Mouse (Mus musculus) midbrain, postnatal 0 days (tissue): ENCODE results near the gene Rb1. TPM values are rescaled to one million over a fixed set of nuclear protein-coding genes. Genes with fewer than 3 reads are reported as not detected.

ENCODE experiments used
- ATAC-seq: fragments of 200-750 bp; cut with Nextera tagmentation; 2 replicates; pipeline ENCODE4 v1.8.0; 2017; ENCODE audit warnings: moderate number of reproducible peaks, mild to moderate bottlenecking, moderate TSS enrichment, moderate library complexity; ENCODE audit not compliant: low FRiP score
- DNase-seq: peaks from one replicate; pipeline ENCODE4 v3.0.0-alpha.2; 2015; ENCODE audit warnings: low spot score
- H3K27ac ChIP-seq: fragments of 300-500 bp; sonication (generic); 2 replicates; pipeline ENCODE4 v1.5.1; 2014; ENCODE audit warnings: low read depth, mild to moderate bottlenecking, low read length, mixed read lengths
- H3K27me3 ChIP-seq: fragments of 300-500 bp; sonication (generic); 2 replicates; pipeline ENCODE4 v1.6.1; 2014; ENCODE audit warnings: low read length, control low read depth, mixed read lengths; ENCODE audit not compliant: insufficient read depth
- H3K36me3 ChIP-seq: fragments of 300-500 bp; sonication (generic); 2 replicates; pipeline ENCODE4 v1.6.1; 2014; ENCODE audit warnings: low read length, control low read depth, mixed read lengths; ENCODE audit not compliant: insufficient read depth
- H3K4me1 ChIP-seq: fragments of 300-500 bp; sonication (generic); 2 replicates; pipeline ENCODE4 v1.6.1; 2014; ENCODE audit warnings: mild to moderate bottlenecking, control low read depth, antibody characterized with exemption, low read length, mixed read lengths; ENCODE audit not compliant: insufficient read depth
- H3K4me2 ChIP-seq: fragments of 300-500 bp; sonication (generic); 2 replicates; pipeline ENCODE4 v1.6.1; 2014; ENCODE audit warnings: low read depth, mild to moderate bottlenecking, low read length, mixed read lengths; ENCODE audit not compliant: poor library complexity, severe bottlenecking
- H3K4me3 ChIP-seq: fragments of 300-500 bp; sonication (generic); 2 replicates; pipeline ENCODE4 v1.5.1; 2014; ENCODE audit warnings: low read depth, mild to moderate bottlenecking, low read length, moderate library complexity
- H3K9ac ChIP-seq: fragments of 300-500 bp; sonication (generic); replicated peaks from 2 replicates; pipeline ENCODE4 v1.6.1; 2014; ENCODE audit warnings: mild to moderate bottlenecking, low read length, moderate library complexity, mixed read lengths; ENCODE audit not compliant: poor library complexity, severe bottlenecking
- H3K9me3 ChIP-seq: fragments of 300-500 bp; sonication (generic); 2 replicates; pipeline ENCODE4 v1.6.1; 2016; ENCODE audit warnings: low read length, control low read depth
- CTCF ChIP-seq: IDR thresholded peaks from 2 replicates; pipeline ENCODE4 v1.5.1; 2016; ENCODE audit warnings: antibody characterized with exemption, mild to moderate bottlenecking
- WGBS: fragments of 180-500 bp; shearing (Covaris S2); extraction: QIAGEN DNeasy Blood & Tissue Kit; methylation state at CpG from one replicate; pipeline ENCODE4 v1.1.7; 2014; 5-methylcytosine and 5-hydroxymethylcytosine counted together
- polyA plus RNA-seq: library from polyadenylated mRNA; unstranded; fragments of >200 nt; fragmentation: Nextera tagmentation; extraction: Ambion mirVana; gene quantifications from 2 replicates; pipeline ENCODE4 v1.2.1, GENCODE M21; 2015
- total RNA-seq: library from RNA; depleted of rRNA; stranded (reverse); fragments of >200 nt; gene quantifications from 2 replicates; pipeline ENCODE4 v1.2.3, GENCODE M21; 2014

The Rb1 gene
- total and polyA plus RNA-seq, 2 experiments from 2014 or later = 17.3 to 32.7 TPM

DNA sequence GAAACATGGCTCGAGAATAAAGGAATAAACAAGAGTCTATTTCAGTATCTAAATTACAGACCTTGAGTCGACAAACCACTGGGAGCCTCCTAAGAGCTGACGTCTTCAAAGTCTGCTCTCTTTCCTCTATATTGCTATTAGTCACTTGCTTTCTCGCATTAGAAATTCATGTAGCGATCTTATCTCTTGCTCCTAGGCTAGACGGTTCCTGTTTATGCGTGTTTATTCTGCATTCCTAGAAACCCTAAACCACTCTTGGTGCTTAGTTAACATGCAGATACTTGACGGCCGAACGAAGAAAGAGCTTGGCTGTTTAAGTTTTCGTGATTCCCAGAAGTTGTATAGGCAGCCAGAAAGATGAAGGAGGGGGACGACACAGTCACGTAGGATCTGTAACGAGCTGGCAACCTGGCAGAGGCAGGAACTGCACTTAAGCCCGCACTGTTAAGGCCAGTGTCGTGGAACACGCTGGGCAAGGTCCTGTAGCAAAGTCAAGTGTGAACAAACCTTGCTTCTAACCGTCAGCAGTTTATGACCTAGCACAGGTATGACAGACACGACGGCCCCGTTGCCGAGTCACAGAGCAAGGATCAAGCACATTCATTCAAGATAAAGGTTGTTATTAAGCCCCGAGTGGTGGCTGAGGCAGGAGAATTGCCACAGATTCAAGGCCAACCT is 45.2 kb upstream of the Rb1 start:
- H3K27ac ChIP-seq = no peak overlapping the region
- H3K27me3 ChIP-seq = no peaks in the 10 kb centered on the region
- peaks cover 3% of the 10 kb centered on the region; the same call in 1 of the 2 replicates for H3K4me1 ChIP-seq
- DNase-seq = no peak
- H3K9ac ChIP-seq = no peak overlapping the region
- 80% methylated on average over 23 of the region's 23 CpGs for WGBS
- H3K9me3 ChIP-seq = no peaks in the 10 kb centered on the region
- peaks cover 15% of the 10 kb centered on the region for H3K36me3 ChIP-seq
- no peak for ATAC-seq
- TF ChIP-seq CTCF = no peak
- no peak overlapping the region for H3K4me2 ChIP-seq
- H3K4me3 ChIP-seq = no peak overlapping the region

DNA sequence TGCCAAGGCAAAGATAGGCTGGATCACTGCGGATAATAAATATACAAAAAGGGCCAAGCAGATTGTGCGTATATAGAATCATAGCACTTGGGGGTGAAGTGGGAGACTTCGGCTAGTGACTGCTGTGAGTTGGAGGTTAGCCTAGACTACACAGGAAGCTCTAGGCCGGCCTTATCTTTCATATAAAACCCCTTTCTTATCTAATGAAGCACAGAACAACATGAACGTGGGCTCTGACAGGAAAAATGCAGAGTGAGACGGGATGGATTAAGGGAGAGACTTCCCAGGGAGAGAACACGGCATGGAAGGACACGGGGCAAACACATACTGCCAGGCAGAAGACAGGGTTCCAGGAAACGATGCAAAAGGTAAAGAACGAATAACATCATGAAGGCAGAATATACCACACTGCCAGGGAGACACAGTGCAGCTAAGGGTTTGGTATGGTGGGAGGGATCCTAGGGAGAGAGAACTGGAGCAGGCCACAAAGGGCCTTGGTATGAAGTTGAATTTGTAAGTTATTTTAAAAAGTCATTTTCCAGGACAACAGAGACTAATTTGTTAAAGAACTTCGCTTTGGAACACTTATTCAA is 44.6 kb upstream of the Rb1 start:
- Histone ChIP-seq H3K9ac (no peak overlapping the region), H3K4me1 (peaks cover 3% of the 10 kb centered on the region; the same call in 1 of the 2 replicates), H3K27ac (no peak overlapping the region), H3K27me3 (no peaks in the 10 kb centered on the region), H3K4me2 (no peak overlapping the region), H3K36me3 (peaks cover 17% of the 10 kb centered on the region), H3K9me3 (no peaks in the 10 kb centered on the region), H3K4me3 (no peak overlapping the region)
- 80% methylated on average over 11 of the region's 11 CpGs for WGBS
- TF ChIP-seq CTCF = no peak
- no peak for ATAC-seq
- DNase-seq = no peak

DNA sequence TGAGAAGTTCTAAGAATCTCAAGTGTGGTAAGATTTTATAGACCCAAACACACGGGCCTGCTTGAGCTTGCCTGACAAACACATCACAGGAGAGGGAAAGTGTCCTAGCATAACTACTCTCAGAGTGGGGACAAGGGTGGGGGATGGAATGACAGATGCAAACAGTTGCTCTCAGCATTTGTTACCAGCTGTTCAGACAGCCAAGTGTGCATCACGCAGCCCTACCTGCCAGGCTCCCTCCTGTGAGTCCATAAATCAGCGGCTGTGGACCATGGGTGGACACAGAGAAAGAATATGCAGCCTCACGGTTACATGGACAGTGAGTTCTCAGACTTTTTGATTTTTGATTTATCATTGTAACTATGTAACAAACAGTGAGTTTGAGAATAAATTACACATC is 44.0 kb upstream of the Rb1 start:
- H3K27ac ChIP-seq = no peak overlapping the region
- H3K4me2 ChIP-seq = no peak overlapping the region
- H3K36me3 ChIP-seq = peaks cover 20% of the 10 kb centered on the region
- H3K4me3 ChIP-seq = no peak overlapping the region
- no peaks in the 10 kb centered on the region for H3K9me3 ChIP-seq
- no peak for ATAC-seq
- no peak for TF ChIP-seq CTCF
- peaks cover 3% of the 10 kb centered on the region; the same call in 1 of the 2 replicates for H3K4me1 ChIP-seq
- WGBS = 88% methylated on average over 4 of the region's 4 CpGs
- no peaks in the 10 kb centered on the region for H3K27me3 ChIP-seq
- DNase-seq = no peak
- no peak overlapping the region for H3K9ac ChIP-seq

DNA sequence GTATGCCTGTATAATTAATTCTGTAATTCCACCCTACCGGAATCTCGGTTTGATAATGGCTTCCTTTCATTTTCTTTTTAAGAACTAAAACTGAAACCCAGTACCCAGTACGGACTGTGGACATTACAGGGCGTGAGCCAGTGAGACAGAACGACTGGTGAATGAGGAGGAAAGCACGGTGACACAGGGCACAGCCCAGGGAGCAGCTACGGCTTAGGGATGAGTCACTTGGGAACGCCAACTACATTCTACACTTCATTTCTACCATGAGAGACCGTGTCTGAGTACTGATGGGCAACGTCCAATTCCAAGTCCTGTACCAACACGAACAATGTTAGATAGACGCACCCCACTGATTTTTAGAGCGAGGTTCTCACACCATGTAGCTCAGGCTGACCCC is 43.3 kb upstream of the Rb1 start:
- DNase-seq = no peak
- no peaks in the 10 kb centered on the region for H3K27me3 ChIP-seq
- H3K9ac ChIP-seq = no peak overlapping the region
- H3K4me2 ChIP-seq = no peak overlapping the region
- H3K4me3 ChIP-seq = no peak overlapping the region
- no peaks in the 10 kb centered on the region for H3K9me3 ChIP-seq
- H3K36me3 ChIP-seq = peaks cover 26% of the 10 kb centered on the region
- no peak for ATAC-seq
- TF ChIP-seq CTCF = no peak
- 94% methylated on average over 13 of the region's 13 CpGs for WGBS
- H3K4me1 ChIP-seq = no peaks in the 10 kb centered on the region
- H3K27ac ChIP-seq = no peak overlapping the region

DNA sequence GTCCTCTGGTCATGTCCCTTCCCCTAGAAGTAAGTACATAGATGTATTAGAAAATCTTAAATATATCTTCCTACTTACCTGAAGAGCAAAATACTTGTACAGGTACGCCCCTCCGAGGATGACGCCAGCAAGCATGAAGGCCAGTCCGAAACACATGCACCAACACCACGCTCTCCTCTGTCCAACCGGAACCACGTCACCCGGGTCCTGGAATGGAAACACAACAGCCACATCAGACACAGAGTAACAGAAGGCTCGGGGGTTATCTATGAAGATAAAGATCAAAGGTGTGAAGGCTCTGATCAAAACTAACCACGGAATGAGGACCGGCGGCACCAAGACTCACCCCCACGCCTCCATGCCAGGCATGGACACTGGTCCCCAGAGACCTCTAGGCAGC is 42.6 kb upstream of the Rb1 start:
- no peak for DNase-seq
- peaks cover 32% of the 10 kb centered on the region for H3K36me3 ChIP-seq
- no peaks in the 10 kb centered on the region for H3K9me3 ChIP-seq
- no peak overlapping the region for H3K9ac ChIP-seq
- H3K27ac ChIP-seq = no peak overlapping the region
- 94% methylated on average over 13 of the region's 13 CpGs for WGBS
- ATAC-seq = no peak
- no peak overlapping the region for H3K4me2 ChIP-seq
- no peak for TF ChIP-seq CTCF
- H3K27me3 ChIP-seq = no peaks in the 10 kb centered on the region
- no peak overlapping the region for H3K4me3 ChIP-seq
- H3K4me1 ChIP-seq = no peaks in the 10 kb centered on the region

DNA sequence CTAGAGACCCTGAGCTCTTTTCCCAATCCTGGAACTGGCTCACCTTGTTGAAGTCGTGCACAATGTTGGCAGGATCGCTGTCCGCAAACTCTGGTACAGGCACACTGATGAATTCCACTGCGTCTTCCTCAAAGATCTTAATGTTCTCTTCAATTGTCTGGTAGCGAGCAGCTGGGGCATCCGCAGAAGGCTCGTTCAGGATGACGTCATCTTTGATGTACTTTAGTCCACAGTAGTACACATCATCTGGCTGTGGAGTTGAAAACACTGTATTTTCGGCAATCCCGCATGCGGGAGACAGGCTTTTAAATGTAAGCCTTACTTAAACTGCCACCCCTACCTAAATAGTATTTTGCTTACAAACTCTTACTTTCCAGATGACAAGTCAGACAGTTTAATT is 40.7 kb upstream of the Rb1 start:
- 87% methylated on average over 11 of the region's 11 CpGs for WGBS
- ATAC-seq (no peak), DNase-seq (no peak)
- Histone ChIP-seq H3K4me2 (no peak overlapping the region), H3K27me3 (no peaks in the 10 kb centered on the region), H3K9me3 (no peaks in the 10 kb centered on the region), H3K36me3 (peaks cover 46% of the 10 kb centered on the region), H3K9ac (no peak overlapping the region), H3K4me3 (no peak overlapping the region), H3K27ac (no peak overlapping the region), H3K4me1 (no peaks in the 10 kb centered on the region)
- no peak for TF ChIP-seq CTCF
